Mouse (Mus musculus): ENCODE data around the gene Sae1.

DNA sequence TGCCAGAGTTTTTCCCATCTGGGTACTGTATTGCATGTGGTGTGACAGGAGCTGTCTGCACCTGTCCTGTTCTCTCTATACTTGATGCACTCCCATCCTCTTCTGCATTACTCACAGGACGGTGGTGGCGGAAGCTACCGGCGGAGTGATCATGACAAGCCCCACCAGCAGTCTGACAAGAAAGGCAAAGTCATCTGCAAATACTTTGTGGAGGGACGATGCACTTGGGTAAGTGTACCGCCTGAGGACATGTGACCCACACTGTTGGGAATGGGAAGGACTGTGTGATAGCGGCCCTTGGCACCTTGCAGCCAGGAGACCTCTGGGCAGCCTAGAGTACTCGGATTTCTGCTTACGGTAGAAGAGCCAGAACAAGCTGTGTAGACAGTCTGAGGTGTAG is 36.1 kb upstream of the Sae1 start:
- TF ChIP-seq CTCF (IDR thresholded peaks at IDR 0.05; ENCODE audit: control insufficient read depth, insufficient read depth, low read length) (no peak), POLR2A (IDR thresholded peaks at IDR 0.05; ENCODE audit: borderline replicate concordance, control insufficient read depth, low read depth, low read length) (no peak)

All from bone marrow, adult 2 months (tissue).